Mouse (Mus musculus): ENCODE measurements at regions not wholly inside any gene's neighbourhood (a gene's known extent, or its start where the extent isn't known, plus 50 kb on each side); places are given as distances from the start of the nearest gene placed in this dataset.

GRCm38 (mm10) chr5:62089538-62089937 is 280.9 kb downstream of the G6pd2 start:
- TF ChIP-seq CTCF (IDR thresholded peaks at IDR 0.05; ENCODE audit: low read depth): no peak
- Histone ChIP-seq H3K27me3 (ENCODE audit: insufficient read depth, low read length) (no peaks in the 10 kb centered on the region), H3K9ac (ENCODE audit: low read depth, low read length) (no peak overlapping the region), H3K9me3 (replicated peaks; ENCODE audit: low read length) (no peaks in the 10 kb centered on the region), H3K4me1 (replicated peaks; ENCODE audit: insufficient read depth, low read length) (no peaks in the 10 kb centered on the region), H3K4me3 (replicated peaks; ENCODE audit: low read depth, low read length) (no peak overlapping the region), H3K36me3 (ENCODE audit: insufficient read depth, low read length) (no peaks in the 10 kb centered on the region), H3K27ac (no peak overlapping the region), H3K4me2 (ENCODE audit: low read length) (no peak overlapping the region)
- WGBS: 81% methylated on average over 1 of the region's 1 CpGs
- no peak for ATAC-seq (replicated peaks; ENCODE audit: low FRiP score, low read depth)
- no peak for DNase-seq (ENCODE audit: low spot score)

DNA sequence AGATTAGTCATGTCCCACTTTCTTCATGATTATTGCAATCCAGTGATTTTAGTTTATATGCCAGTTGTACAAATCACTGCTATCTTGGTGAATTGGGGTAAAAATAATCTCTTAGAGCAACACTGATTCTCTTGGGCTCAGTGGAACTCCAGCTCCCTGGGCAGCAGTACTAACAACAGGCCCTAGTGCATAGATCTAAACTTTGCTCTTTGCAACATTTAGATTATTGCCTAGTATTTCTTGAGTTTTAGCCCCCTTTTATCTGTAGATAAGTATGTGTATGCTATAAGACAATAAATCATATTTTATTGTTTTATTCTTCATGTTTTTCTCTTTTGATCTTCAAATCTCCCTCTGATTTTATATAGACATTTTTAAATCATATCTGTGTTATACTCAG is 287.4 kb downstream of the G6pd2 start:
- H3K27me3 ChIP-seq (ENCODE audit: insufficient read depth, low read length): no peaks in the 10 kb centered on the region
- H3K27ac ChIP-seq: no peak overlapping the region
- TF ChIP-seq CTCF (IDR thresholded peaks at IDR 0.05; ENCODE audit: low read depth): no peak
- H3K9me3 ChIP-seq (replicated peaks; ENCODE audit: low read length): no peaks in the 10 kb centered on the region
- DNase-seq (ENCODE audit: low spot score): no peak
- no peaks in the 10 kb centered on the region for H3K36me3 ChIP-seq (ENCODE audit: insufficient read depth, low read length)
- no peak for ATAC-seq (replicated peaks; ENCODE audit: low FRiP score, low read depth)
- no peak overlapping the region for H3K4me3 ChIP-seq (replicated peaks; ENCODE audit: low read depth, low read length)
- H3K9ac ChIP-seq (ENCODE audit: low read depth, low read length): no peak overlapping the region
- no peak overlapping the region for H3K4me2 ChIP-seq (ENCODE audit: low read length)
- no peaks in the 10 kb centered on the region for H3K4me1 ChIP-seq (replicated peaks; ENCODE audit: insufficient read depth, low read length)

DNA sequence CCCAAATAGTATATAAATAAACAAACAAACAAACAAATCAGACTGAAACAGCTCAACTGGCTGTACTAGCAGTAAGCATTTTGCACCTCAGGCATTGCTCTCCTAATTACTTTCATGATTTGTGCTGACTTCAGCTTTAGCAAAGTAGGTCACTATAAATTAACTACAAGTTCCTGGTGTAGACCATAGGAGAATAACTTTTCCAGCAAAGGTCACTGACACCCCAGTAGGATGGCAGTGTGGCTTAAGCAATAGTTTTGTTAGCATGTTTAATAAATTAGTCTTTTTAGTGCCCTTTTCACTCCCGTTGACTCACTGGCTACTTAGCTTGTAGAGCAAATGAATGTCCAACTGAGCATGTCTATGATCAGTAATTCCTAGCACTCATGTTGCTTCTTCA is 304.6 kb downstream of the G6pd2 start:
- ATAC-seq (replicated peaks; ENCODE audit: low FRiP score, low read depth) (no peak), DNase-seq (ENCODE audit: low spot score) (no peak)
- no peak overlapping the region for H3K27ac ChIP-seq
- H3K36me3 ChIP-seq (ENCODE audit: insufficient read depth, low read length): no peaks in the 10 kb centered on the region
- H3K4me3 ChIP-seq (replicated peaks; ENCODE audit: low read depth, low read length): no peak overlapping the region
- no peaks in the 10 kb centered on the region for H3K27me3 ChIP-seq (ENCODE audit: insufficient read depth, low read length)
- H3K9me3 ChIP-seq (replicated peaks; ENCODE audit: low read length): no peaks in the 10 kb centered on the region
- H3K4me1 ChIP-seq (replicated peaks; ENCODE audit: insufficient read depth, low read length): no peaks in the 10 kb centered on the region
- WGBS: 70% methylated on average over 1 of the region's 1 CpGs
- no peak overlapping the region for H3K4me2 ChIP-seq (ENCODE audit: low read length)
- TF ChIP-seq CTCF (IDR thresholded peaks at IDR 0.05; ENCODE audit: low read depth): no peak
- no peak overlapping the region for H3K9ac ChIP-seq (ENCODE audit: low read depth, low read length)

- WGBS: 75% methylated on average over 1 of the region's 1 CpGs
- ATAC-seq (replicated peaks; ENCODE audit: low FRiP score, low read depth): no peak
- H3K4me3 ChIP-seq (replicated peaks; ENCODE audit: low read depth, low read length): no peak overlapping the region
Measured at GRCm38 (mm10) chr5:62113664-62114063, 305.0 kb downstream of the G6pd2 start.

GRCm38 (mm10) chr5:62145178-62145577 is 336.6 kb downstream of the G6pd2 start:
- H3K4me1 ChIP-seq (replicated peaks; ENCODE audit: insufficient read depth, low read length): no peaks in the 10 kb centered on the region
- H3K4me2 ChIP-seq (ENCODE audit: low read length): no peak overlapping the region
- H3K36me3 ChIP-seq (ENCODE audit: insufficient read depth, low read length): no peaks in the 10 kb centered on the region
- H3K4me3 ChIP-seq (replicated peaks; ENCODE audit: low read depth, low read length): no peak overlapping the region
- H3K9ac ChIP-seq (ENCODE audit: low read depth, low read length): no peak overlapping the region
- H3K27ac ChIP-seq: no peak overlapping the region
- H3K9me3 ChIP-seq (replicated peaks; ENCODE audit: low read length): no peaks in the 10 kb centered on the region
- no peaks in the 10 kb centered on the region for H3K27me3 ChIP-seq (ENCODE audit: insufficient read depth, low read length)
- TF ChIP-seq CTCF (IDR thresholded peaks at IDR 0.05; ENCODE audit: low read depth): no peak
- ATAC-seq (replicated peaks; ENCODE audit: low FRiP score, low read depth) (no peak), DNase-seq (ENCODE audit: low spot score) (no peak)

More at GRCm38 (mm10) chr5:62113664-62114063, 305.0 kb downstream of the G6pd2 start:
- H3K9ac ChIP-seq (ENCODE audit: low read depth, low read length): no peak overlapping the region
- H3K36me3 ChIP-seq (ENCODE audit: insufficient read depth, low read length): no peaks in the 10 kb centered on the region
- H3K4me2 ChIP-seq (ENCODE audit: low read length): no peak overlapping the region
- no peak for DNase-seq (ENCODE audit: low spot score)
- no peaks in the 10 kb centered on the region for H3K4me1 ChIP-seq (replicated peaks; ENCODE audit: insufficient read depth, low read length)
- no peaks in the 10 kb centered on the region for H3K27me3 ChIP-seq (ENCODE audit: insufficient read depth, low read length)
- no peaks in the 10 kb centered on the region for H3K9me3 ChIP-seq (replicated peaks; ENCODE audit: low read length)
- no peak overlapping the region for H3K27ac ChIP-seq
- TF ChIP-seq CTCF (IDR thresholded peaks at IDR 0.05; ENCODE audit: low read depth): no peak

DNA sequence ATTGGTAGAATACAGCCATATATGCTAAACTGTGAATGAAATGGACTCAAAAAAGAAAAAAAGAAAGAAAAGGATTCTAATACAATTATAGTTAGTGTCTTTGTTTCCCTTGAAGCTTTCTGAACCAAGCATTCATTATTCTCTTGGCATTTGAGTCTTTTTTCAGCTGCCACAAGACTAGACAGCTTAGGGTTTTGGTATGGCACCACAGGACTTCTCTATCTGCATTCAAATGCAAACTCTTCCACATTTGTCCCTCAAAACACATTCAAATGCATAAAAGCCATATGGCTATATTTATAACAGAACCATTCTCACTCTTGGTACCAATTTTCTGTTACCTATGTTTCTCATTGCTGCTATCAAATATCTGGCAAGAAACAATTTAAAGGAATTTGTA is 338.8 kb downstream of the G6pd2 start:
- Histone ChIP-seq H3K27ac (no peak overlapping the region), H3K9me3 (replicated peaks; ENCODE audit: low read length) (no peaks in the 10 kb centered on the region), H3K4me1 (replicated peaks; ENCODE audit: insufficient read depth, low read length) (no peaks in the 10 kb centered on the region), H3K4me3 (replicated peaks; ENCODE audit: low read depth, low read length) (no peak overlapping the region), H3K36me3 (ENCODE audit: insufficient read depth, low read length) (no peaks in the 10 kb centered on the region), H3K27me3 (ENCODE audit: insufficient read depth, low read length) (no peaks in the 10 kb centered on the region), H3K9ac (ENCODE audit: low read depth, low read length) (no peak overlapping the region), H3K4me2 (ENCODE audit: low read length) (no peak overlapping the region)
- DNase-seq (ENCODE audit: low spot score) (no peak), ATAC-seq (replicated peaks; ENCODE audit: low FRiP score, low read depth) (no peak)
- no peak for TF ChIP-seq CTCF (IDR thresholded peaks at IDR 0.05; ENCODE audit: low read depth)

- Histone ChIP-seq H3K9me3 (replicated peaks; ENCODE audit: low read length) (no peaks in the 10 kb centered on the region), H3K9ac (ENCODE audit: low read depth, low read length) (no peak overlapping the region), H3K4me3 (replicated peaks; ENCODE audit: low read depth, low read length) (no peak overlapping the region), H3K4me1 (replicated peaks; ENCODE audit: insufficient read depth, low read length) (no peaks in the 10 kb centered on the region), H3K4me2 (ENCODE audit: low read length) (no peak overlapping the region), H3K27ac (no peak overlapping the region), H3K27me3 (ENCODE audit: insufficient read depth, low read length) (no peaks in the 10 kb centered on the region), H3K36me3 (ENCODE audit: insufficient read depth, low read length) (no peaks in the 10 kb centered on the region)
- 67% methylated on average over 2 of the region's 2 CpGs for WGBS
- no peak for TF ChIP-seq CTCF (IDR thresholded peaks at IDR 0.05; ENCODE audit: low read depth)
- ATAC-seq (replicated peaks; ENCODE audit: low FRiP score, low read depth) (no peak), DNase-seq (ENCODE audit: low spot score) (peak; percentile 1)
Measured at GRCm38 (mm10) chr5:62160528-62160927, 351.9 kb downstream of the G6pd2 start.

Data from kidney, postnatal 0 days (tissue).